Comparison of ENCODE assay signal across 8 mouse cellular contexts in the genomic region with DNA sequence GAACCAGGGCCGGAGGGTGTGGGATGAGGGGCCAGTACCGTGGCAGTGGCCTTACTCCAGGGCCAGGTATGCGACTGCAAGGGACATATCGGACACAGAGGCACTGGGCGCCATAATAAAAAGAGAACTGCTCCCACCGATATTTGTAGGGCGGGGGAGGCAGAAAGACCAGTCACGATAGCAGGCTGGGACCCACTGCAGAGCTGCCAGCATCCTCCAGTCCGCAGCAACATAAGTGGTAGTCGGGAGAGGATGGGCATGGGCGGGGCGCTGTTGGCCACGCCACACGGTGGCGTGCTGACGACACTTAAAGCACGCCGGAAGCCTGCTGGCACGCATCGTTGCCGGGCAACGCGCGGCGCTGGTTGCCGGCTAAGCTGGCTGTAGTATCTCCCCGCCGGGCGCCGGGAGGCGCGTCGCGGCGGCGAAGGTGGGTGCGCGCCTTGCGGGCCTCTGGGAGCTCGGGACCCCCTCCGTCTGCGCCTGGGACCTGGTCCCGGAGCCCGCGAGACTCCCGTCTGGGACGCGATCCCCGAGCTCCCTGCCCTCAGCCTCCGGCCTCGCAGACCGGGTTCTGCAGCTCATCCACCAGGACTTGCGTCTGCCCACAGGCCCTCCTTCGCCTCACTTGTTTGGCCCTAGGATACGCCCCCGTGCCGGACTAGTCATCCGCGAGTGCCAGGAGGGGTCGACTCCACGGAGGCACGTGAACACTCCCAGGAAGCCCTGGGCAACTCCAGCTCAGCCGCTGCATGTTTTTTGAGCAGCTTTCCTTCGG. TPM values are rescaled to one million over a fixed set of nuclear protein-coding genes. Genes with fewer than 3 reads are reported as not detected.
DNase-seq lines count a peak whose midpoint lies in the region; ATAC-seq and TF ChIP-seq lines count a peak whose summit lies in the region.

A gene (plus strand): TSS at position 351 of the 778 bp plus-strand sequence.

- H3K4me1 ChIP-seq in erythroblast, embryonic 14.5 days (ENCODE audit: control insufficient read depth), result peaks cover 18% of the 10 kb centered on the region
- H3K4me1 ChIP-seq in heart, embryonic 13.5 days, result peaks cover 50% of the 10 kb centered on the region
- peaks cover 20% of the 10 kb centered on the region for H3K4me1 ChIP-seq in liver, embryonic 12.5 days
- peaks cover 16% of the 10 kb centered on the region for H3K4me1 ChIP-seq in stomach, embryonic 15.5 days

- peak within 1 kb of the TSS; percentile 80 for H3K9ac ChIP-seq in heart, embryonic 13.5 days
- peak within 1 kb of the TSS; percentile 61 for H3K9ac ChIP-seq in liver, embryonic 12.5 days
- H3K9ac ChIP-seq in stomach, embryonic 15.5 days, result peak within 1 kb of the TSS; percentile 39; the same call in 1 of the 2 replicates

- peak within 1 kb of the TSS; percentile 45 for H3K4me3 ChIP-seq in C2C12 (ENCODE audit: insufficient read depth, poor library complexity, severe bottlenecking)
- peak within 1 kb of the TSS; percentile 63 for H3K4me3 ChIP-seq in erythroblast, embryonic 14.5 days (replicated peaks)
- H3K4me3 ChIP-seq in heart, embryonic 13.5 days, result peak within 1 kb of the TSS; percentile 65
- H3K4me3 ChIP-seq in liver, embryonic 12.5 days, result peak within 1 kb of the TSS; percentile 62
- peak within 1 kb of the TSS; percentile 74 for H3K4me3 ChIP-seq in stomach, embryonic 15.5 days (replicated peaks)

- H3K27ac ChIP-seq in heart, embryonic 13.5 days (replicated peaks), result peak within 1 kb of the TSS; percentile 40
- H3K27ac ChIP-seq in liver, embryonic 12.5 days, result no peak within 1 kb of the TSS
- no peak within 1 kb of the TSS for H3K27ac ChIP-seq in stomach, embryonic 15.5 days

- ATAC-seq in heart, embryonic 13.5 days (ENCODE audit: extremely low read depth, insufficient number of reproducible peaks, low FRiP score, low TSS enrichment), result peak; percentile 79; the same call in 1 of the 2 replicates
- ATAC-seq in liver, embryonic 12.5 days, result peak; percentile 86
- ATAC-seq in stomach, embryonic 15.5 days (ENCODE audit: insufficient read depth, low FRiP score, low read depth), result peak; percentile 86

- H3K9me3 ChIP-seq in erythroblast, embryonic 14.5 days (ENCODE audit: control insufficient read depth, low read length), result no peaks in the 10 kb centered on the region
- H3K9me3 ChIP-seq in heart, embryonic 13.5 days, result no peaks in the 10 kb centered on the region
- no peaks in the 10 kb centered on the region for H3K9me3 ChIP-seq in liver, embryonic 12.5 days (replicated peaks)
- no peaks in the 10 kb centered on the region for H3K9me3 ChIP-seq in stomach, embryonic 15.5 days

- peaks cover 1% of the 10 kb centered on the region for H3K79me3 ChIP-seq in C2C12 (ENCODE audit: low read depth)

- H3K79me2 ChIP-seq in C2C12 (ENCODE audit: control insufficient read depth, insufficient read depth), result peaks cover 15% of the 10 kb centered on the region

- peak; percentile 57 for TF ChIP-seq POLR2A in brain, embryonic 14.5 days (IDR thresholded peaks at IDR 0.05; ENCODE audit: borderline replicate concordance, extremely low read depth, insufficient read depth, insufficient read length, poor library complexity, severe bottlenecking)

- no peaks in the 10 kb centered on the region for H3K36me3 ChIP-seq in C2C12 (ENCODE audit: control insufficient read depth, insufficient read depth)
- H3K36me3 ChIP-seq in erythroblast, embryonic 14.5 days (ENCODE audit: control insufficient read depth), result peaks cover 7% of the 10 kb centered on the region
- peaks cover 9% of the 10 kb centered on the region for H3K36me3 ChIP-seq in heart, embryonic 13.5 days
- no peaks in the 10 kb centered on the region for H3K36me3 ChIP-seq in liver, embryonic 12.5 days
- 0 out of 2 replicates have a peak, but pooled peaks cover 7% of the 10 kb centered on the region for H3K36me3 ChIP-seq in stomach, embryonic 15.5 days

- H3K4me2 ChIP-seq in heart, embryonic 13.5 days, result peak within 1 kb of the TSS; percentile 86
- H3K4me2 ChIP-seq in liver, embryonic 12.5 days, result peak within 1 kb of the TSS; percentile 89
- H3K4me2 ChIP-seq in stomach, embryonic 15.5 days, result peak within 1 kb of the TSS; percentile 95

- TF ChIP-seq CTCF in C2C12 (IDR thresholded peaks at IDR 0.05; ENCODE audit: control insufficient read depth, insufficient read depth, insufficient read length), result no peak
- peak; percentile 51 for TF ChIP-seq CTCF in brain, embryonic 14.5 days (IDR thresholded peaks at IDR 0.05; ENCODE audit: borderline replicate concordance, extremely low read depth, insufficient read depth, insufficient read length)

- H3K27me3 ChIP-seq in C2C12 (ENCODE audit: control insufficient read depth, insufficient read depth, insufficient read length), result no peaks in the 10 kb centered on the region
- H3K27me3 ChIP-seq in erythroblast, embryonic 14.5 days (ENCODE audit: control insufficient read depth), result peaks cover 71% of the 10 kb centered on the region
- H3K27me3 ChIP-seq in heart, embryonic 13.5 days (replicated peaks), result peaks cover 42% of the 10 kb centered on the region
- H3K27me3 ChIP-seq in liver, embryonic 12.5 days (replicated peaks), result peaks cover 77% of the 10 kb centered on the region
- no peaks in the 10 kb centered on the region for H3K27me3 ChIP-seq in stomach, embryonic 15.5 days (replicated peaks)

- 2% methylated on average over 55 of the region's 64 CpGs for WGBS in heart, embryonic 13.5 days
- WGBS in liver, embryonic 12.5 days (ENCODE audit: insufficient replicate concordance), result 2% methylated on average over 64 of the region's 64 CpGs
- WGBS in stomach, embryonic 15.5 days, result 1% methylated on average over 64 of the region's 64 CpGs

- peak; percentile 98 for DNase-seq in brain, embryonic 14.5 days (ENCODE audit: low read depth)
- peak; percentile 95 for DNase-seq in kidney, postnatal 10 days
- DNase-seq in natural killer cell, adult 2 months (ENCODE audit: low spot score in 2 of 2), result peak; percentile 78 to 86

- peak within 1 kb of the TSS; percentile 88 for H3ac ChIP-seq in C2C12 (ENCODE audit: control insufficient read depth, insufficient read length, low read depth)

TF ChIP-seq in C2C12, 6 proteins besides CTCF, POLR2A, EP300 and RAD21:
- TF ChIP-seq USF1 (IDR thresholded peaks at IDR 0.05; ENCODE audit: low read depth) (peak; percentile 58), MAX (IDR thresholded peaks at IDR 0.05) (no peak), MYOG (IDR thresholded peaks at IDR 0.05; ENCODE audit: control insufficient read depth, extremely low read depth, insufficient read length) (no peak), MYOD1 (IDR thresholded peaks at IDR 0.05; ENCODE audit: control insufficient read depth, insufficient read length, low read depth) (no peak)

RNA-seq across cellular contexts. Expression of the gene that starts here (rescaled TPM):
- 25.2 TPM for polyA plus RNA-seq in C2C12 (2012; fragmentation: generic; extraction: Trizol)
- 13.6 and 14.7 TPM in 2 replicates for polyA plus RNA-seq in brain, embryonic 14.5 days (2012; rRNA removed)
- polyA plus RNA-seq in erythroblast, embryonic 14.5 days (2012), result 0.10 TPM in 1 of 2 replicates, not detected in the other
- polyA plus RNA-seq in heart, embryonic 13.5 days (2015; fragmentation: Nextera tagmentation; extraction: Ambion mirVana), result 7.6 and 8.0 TPM in 2 replicates
- 1.1 and 1.2 TPM in 2 replicates for polyA plus RNA-seq in liver, embryonic 12.5 days (2016; fragmentation: Nextera tagmentation; extraction: Ambion mirVana)
- polyA plus RNA-seq in stomach, embryonic 15.5 days (2015; fragmentation: Nextera tagmentation; extraction: Ambion mirVana), result 6.1 and 7.0 TPM in 2 replicates
